ENCODE assay signal across 20 mouse cellular contexts in genomic region chr1:189209029-189209714, GRCm38 (mm10).
A peak's percentile ranks its signal among the peaks of the same experiment; 100 is the strongest.
DNase-seq lines count a peak whose midpoint lies in the region; ATAC-seq and TF ChIP-seq lines count a peak whose summit lies in the region.
"Had no signal": no experiment of that assay in that cellular context is flagged by ENCODE, and none has a peak within 500 bp of the region (broad histone marks: within the 10 kb centered on the region; RNA-seq: fewer than 3 reads in every experiment).

No protein-coding gene starts in this region.

- H3K4me3 ChIP-seq in hindbrain, embryonic 11.5 days (ENCODE audit: low read depth, low read length), result no peak overlapping the region
- H3K4me3 ChIP-seq in hindbrain, embryonic 14.5 days (replicated peaks; ENCODE audit: low read length), result no peak overlapping the region
- H3K4me3 ChIP-seq in lung, adult 2 months (replicated peaks; ENCODE audit: extremely low read depth, low read depth, low read length), result no peak overlapping the region
- no peak overlapping the region for H3K4me3 ChIP-seq in kidney, embryonic 15.5 days (replicated peaks)
- H3K4me3 ChIP-seq: embryonic facial prominence, embryonic 15.5 days; gastrocnemius, adult 2 months had no signal

- no peak overlapping the region for H3K4me2 ChIP-seq in hindbrain, embryonic 11.5 days (replicated peaks; ENCODE audit: low read depth, low read length)
- no peak overlapping the region for H3K4me2 ChIP-seq in hindbrain, embryonic 14.5 days (replicated peaks)
- H3K4me2 ChIP-seq in kidney, embryonic 15.5 days, result no peak overlapping the region
- H3K4me2 ChIP-seq: embryonic facial prominence, embryonic 15.5 days had no signal

- H3K4me1 ChIP-seq in hindbrain, embryonic 11.5 days (replicated peaks; ENCODE audit: control insufficient read depth, insufficient read depth, low read length), result no peaks in the 10 kb centered on the region
- no peaks in the 10 kb centered on the region for H3K4me1 ChIP-seq in hindbrain, embryonic 14.5 days (replicated peaks; ENCODE audit: control insufficient read depth, insufficient read depth, low read length)
- no peaks in the 10 kb centered on the region for H3K4me1 ChIP-seq in lung, adult 2 months (ENCODE audit: control insufficient read depth, insufficient read depth, low read length)
- no peaks in the 10 kb centered on the region for H3K4me1 ChIP-seq in kidney, embryonic 15.5 days
- H3K4me1 ChIP-seq: embryonic facial prominence, embryonic 15.5 days had no signal

- no peak for TF ChIP-seq CTCF in lung, adult 2 months (IDR thresholded peaks at IDR 0.05; ENCODE audit: insufficient read depth, low read length)

- no peak for TF ChIP-seq POLR2A in lung, adult 2 months (IDR thresholded peaks at IDR 0.05; ENCODE audit: borderline replicate concordance, extremely low read depth, low read depth, low read length)

- peak; percentile 83 for ATAC-seq in hindbrain, embryonic 11.5 days (ENCODE audit: low FRiP score)
- ATAC-seq in hindbrain, embryonic 14.5 days (ENCODE audit: low FRiP score), result no peak
- no peak for ATAC-seq in kidney, embryonic 15.5 days (replicated peaks; ENCODE audit: low FRiP score)
- ATAC-seq: CD4-positive, CD25-positive, alpha-beta regulatory T cell, adult 4 months; forebrain, embryonic 14.5 days; lung, postnatal 0 days had no signal

- no peak overlapping the region for H3K9ac ChIP-seq in hindbrain, embryonic 11.5 days (ENCODE audit: low read depth, low read length)
- no peak overlapping the region for H3K9ac ChIP-seq in hindbrain, embryonic 14.5 days
- no peak overlapping the region for H3K9ac ChIP-seq in kidney, embryonic 15.5 days
- H3K9ac ChIP-seq: embryonic facial prominence, embryonic 15.5 days; liver, embryonic 14.5 days had no signal

- no peak overlapping the region for H3K27ac ChIP-seq in hindbrain, embryonic 11.5 days (ENCODE audit: low read depth, low read length)
- no peak overlapping the region for H3K27ac ChIP-seq in hindbrain, embryonic 14.5 days
- no peak overlapping the region for H3K27ac ChIP-seq in kidney, embryonic 15.5 days
- H3K27ac ChIP-seq: embryonic facial prominence, embryonic 15.5 days; gastrocnemius, adult 2 months; liver, embryonic 14.5 days had no signal

- H3K27me3 ChIP-seq in hindbrain, embryonic 11.5 days (ENCODE audit: control insufficient read depth, insufficient read depth, low read length), result no peaks in the 10 kb centered on the region
- H3K27me3 ChIP-seq in hindbrain, embryonic 14.5 days (ENCODE audit: control insufficient read depth, insufficient read depth, low read length), result no peaks in the 10 kb centered on the region
- H3K27me3 ChIP-seq in kidney, embryonic 15.5 days, result no peaks in the 10 kb centered on the region
- H3K27me3 ChIP-seq: embryonic facial prominence, embryonic 15.5 days had no signal

- no peaks in the 10 kb centered on the region for H3K9me3 ChIP-seq in hindbrain, embryonic 11.5 days (ENCODE audit: control insufficient read depth, low read length)
- H3K9me3 ChIP-seq in hindbrain, embryonic 14.5 days (ENCODE audit: control insufficient read depth, low read length), result no peaks in the 10 kb centered on the region
- no peaks in the 10 kb centered on the region for H3K9me3 ChIP-seq in kidney, embryonic 15.5 days (replicated peaks)
- H3K9me3 ChIP-seq: embryonic facial prominence, embryonic 15.5 days had no signal

- DNase-seq in cerebellum, postnatal 10 days, result peak; percentile 46 to 57
- DNase-seq in cerebellum, postnatal 4 days (ENCODE audit: low spot score in 2 of 2), result no peak
- peak; percentile 49 for DNase-seq in hindbrain, embryonic 11.5 days (ENCODE audit: low spot score)
- no peak for DNase-seq in hindbrain, embryonic 14.5 days (ENCODE audit: low spot score)
- DNase-seq in retina, postnatal 1 day, result peak; percentile 24
- DNase-seq in retina, embryonic 14.5 days (ENCODE audit: low spot score), result no peak
- DNase-seq in lung, adult 2 months, result no peak
- DNase-seq: adrenal gland, adult 8-10 months; cerebellum, adult 11 months; gastrocnemius, adult 2 months; heart, adult 18-20 months; kidney, adult 2 months; kidney, postnatal 25 days; layer of hippocampus, adult 9-11 months had no signal

- H3K36me3 ChIP-seq in hindbrain, embryonic 11.5 days (ENCODE audit: control insufficient read depth, insufficient read depth, low read length), result no peaks in the 10 kb centered on the region
- peaks cover 18% of the 10 kb centered on the region for H3K36me3 ChIP-seq in hindbrain, embryonic 14.5 days (replicated peaks; ENCODE audit: control insufficient read depth, insufficient read depth)
- no peaks in the 10 kb centered on the region for H3K36me3 ChIP-seq in kidney, embryonic 15.5 days
- H3K36me3 ChIP-seq: embryonic facial prominence, embryonic 15.5 days had no signal

- 50% methylated on average over 12 of the region's 12 CpGs for WGBS in hindbrain, embryonic 11.5 days
- WGBS in hindbrain, embryonic 14.5 days, result 43% methylated on average over 12 of the region's 12 CpGs
- 82% methylated on average over 12 of the region's 12 CpGs for WGBS in lung, adult 2 months
- WGBS in kidney, embryonic 15.5 days, result 89% methylated on average over 12 of the region's 12 CpGs

Comparison
In these comparisons a context has a peak if more than half of its experiments do, and no peak if none do; other contexts are left out.
1. DNase-seq: peak in cerebellum, postnatal 10 days (2 of 2), hindbrain, embryonic 11.5 days (single experiment) and retina, postnatal 1 day (single experiment); none in cerebellum, postnatal 4 days (0 of 2), hindbrain, embryonic 14.5 days (single experiment), retina, embryonic 14.5 days (single experiment) and lung, adult 2 months (single experiment).